Mouse (Mus musculus) brain, embryonic 14.5 days (tissue): ENCODE data around the gene Grid1.

Experiments
- CTCF ChIP-seq: fragments of 200-500 bp; IDR thresholded peaks from 2 replicates; pipeline ENCODE4 v1.5.1; 2012; ENCODE audit warnings: inconsistent platforms, mild to moderate bottlenecking, moderate library complexity, borderline replicate concordance; ENCODE audit not compliant: insufficient read depth, insufficient read length; ENCODE audit errors: extremely low read depth
- POLR2A ChIP-seq: fragments of 200-500 bp; IDR thresholded peaks from 2 replicates; pipeline ENCODE4 v1.6.1; 2012; ENCODE audit warnings: mild to moderate bottlenecking, inconsistent platforms, borderline replicate concordance; ENCODE audit not compliant: poor library complexity, insufficient read depth, insufficient read length, severe bottlenecking; ENCODE audit errors: extremely low read depth

GRCm38 (mm10) chr14:35113276-35113645 is 293.4 kb downstream of the Grid1 start:
- TF ChIP-seq CTCF = no peak
- TF ChIP-seq POLR2A = no peak
